Mouse (Mus musculus): Measurements from ENCODE around the gene Tyro3.

The Tyro3 gene

GRCm38 (mm10) chr2:119797279-119797783 lies at the start of gene Tyro3:
TSS of gene Tyro3 (plus strand) at chr2:119797733.
- DNase-seq, result no peak

- DNase-seq, result no peak
Measured at GRCm38 (mm10) chr2:119749260-119749659, 48.3 kb upstream of the Tyro3 start.

- peak; percentile 23 to 41 for DNase-seq
Measured at GRCm38 (mm10) chr2:119757601-119758100, 39.9 kb upstream of the Tyro3 start.

GRCm38 (mm10) chr2:119758101-119758843 lies 39.3 kb upstream of the Tyro3 start:
- peak in 1 of 2 experiments; percentile 61 for DNase-seq

- DNase-seq, result peak in 1 of 2 experiments; percentile 2
Measured at GRCm38 (mm10) chr2:119758844-119759835, 38.4 kb upstream of the Tyro3 start.

- no peak for DNase-seq
Measured at GRCm38 (mm10) chr2:119760251-119760650, 37.3 kb upstream of the Tyro3 start, which contains the start of gene Ltk. TSS of gene Ltk (minus strand) at chr2:119760431.

- no peak for DNase-seq
Measured at GRCm38 (mm10) chr2:119762276-119762675, 35.3 kb upstream of the Tyro3 start.

GRCm38 (mm10) chr2:119763924-119764323 lies 33.6 kb upstream of the Tyro3 start:
- no peak for DNase-seq

GRCm38 (mm10) chr2:119767246-119767645 lies 30.3 kb upstream of the Tyro3 start:
- no peak for DNase-seq

- peak; percentile 85 to 89 for DNase-seq
Measured at GRCm38 (mm10) chr2:119787206-119787883, 10.2 kb upstream of the Tyro3 start, which contains the start of gene Rpap1. TSS of gene Rpap1 (minus strand) at chr2:119787537.

- DNase-seq, result no peak
Measured at GRCm38 (mm10) chr2:119789996-119790395, 7.5 kb upstream of the Tyro3 start.

GRCm38 (mm10) chr2:119798246-119798927 lies 854 bp downstream of the Tyro3 start:
- DNase-seq, result peak; percentile 71 to 74

- peak; percentile 35 to 63 for DNase-seq
Measured at GRCm38 (mm10) chr2:119799181-119799960, 1.8 kb downstream of the Tyro3 start.

- DNase-seq, result no peak
Measured at GRCm38 (mm10) chr2:119799961-119800550, 2.5 kb downstream of the Tyro3 start.

GRCm38 (mm10) chr2:119800876-119801846 lies 3.6 kb downstream of the Tyro3 start:
- DNase-seq, result no peak

GRCm38 (mm10) chr2:119802767-119803617 lies 5.5 kb downstream of the Tyro3 start:
- no peak for DNase-seq

GRCm38 (mm10) chr2:119803618-119804274 lies 6.2 kb downstream of the Tyro3 start:
- no peak for DNase-seq

GRCm38 (mm10) chr2:119804275-119804628 lies 6.7 kb downstream of the Tyro3 start:
- DNase-seq, result no peak

Data from kidney, postnatal 25 days (tissue).